Mouse (Mus musculus) hindbrain, embryonic 13.5 days (tissue): ENCODE data around the gene Cactin. TPM values are rescaled to one million over a fixed set of nuclear protein-coding genes. Genes with fewer than 3 reads are reported as not detected.

Source experiments
- ATAC-seq: fragments of 200-750 bp; cut with Nextera tagmentation; 2 replicates; pipeline ENCODE4 v1.8.0; 2017; ENCODE audit warnings: moderate TSS enrichment; ENCODE audit not compliant: low FRiP score
- H3K27ac ChIP-seq: fragments of 300-500 bp; sonication (generic); 2 replicates; pipeline ENCODE4 v1.5.1; 2015; ENCODE audit warnings: inconsistent platforms, mild to moderate bottlenecking, moderate library complexity
- H3K27me3 ChIP-seq: fragments of 300-500 bp; sonication (generic); 2 replicates; pipeline ENCODE4 v1.6.1; 2015; ENCODE audit warnings: mild to moderate bottlenecking, inconsistent platforms
- H3K36me3 ChIP-seq: fragments of 300-500 bp; sonication (generic); 2 replicates; pipeline ENCODE4 v1.6.1; 2015; ENCODE audit warnings: mild to moderate bottlenecking, inconsistent platforms
- H3K4me1 ChIP-seq: fragments of 300-500 bp; sonication (generic); replicated peaks from 2 replicates; pipeline ENCODE4 v1.6.1; 2015; ENCODE audit warnings: inconsistent platforms
- H3K4me2 ChIP-seq: fragments of 300-500 bp; sonication (generic); 2 replicates; pipeline ENCODE4 v1.6.1; 2015; ENCODE audit warnings: inconsistent platforms, mild to moderate bottlenecking, moderate library complexity
- H3K4me3 ChIP-seq: fragments of 300-500 bp; sonication (generic); 2 replicates; pipeline ENCODE4 v1.5.1; 2015; ENCODE audit warnings: mild to moderate bottlenecking, inconsistent platforms
- H3K9ac ChIP-seq: fragments of 300-500 bp; sonication (generic); 2 replicates; pipeline ENCODE4 v1.6.1; 2015; ENCODE audit warnings: mild to moderate bottlenecking, inconsistent platforms
- H3K9me3 ChIP-seq: fragments of 300-500 bp; sonication (generic); 2 replicates; pipeline ENCODE4 v1.6.1; 2016; ENCODE audit warnings: inconsistent platforms
- WGBS: fragments of 180-500 bp; shearing (Covaris S2); methylation state at CpG from one replicate; pipeline ENCODE4 v1.1.7; 2015; 5-methylcytosine and 5-hydroxymethylcytosine counted together
- polyA plus RNA-seq: library from polyadenylated mRNA; unstranded; fragments of >200 nt; fragmentation: Nextera tagmentation; extraction: Ambion mirVana; gene quantifications from 2 replicates; pipeline ENCODE4 v1.2.1, GENCODE M21; 2015

Gene Cactin
- polyA plus RNA-seq, 1 experiment from 2014 or later = 33.5 TPM

DNA sequence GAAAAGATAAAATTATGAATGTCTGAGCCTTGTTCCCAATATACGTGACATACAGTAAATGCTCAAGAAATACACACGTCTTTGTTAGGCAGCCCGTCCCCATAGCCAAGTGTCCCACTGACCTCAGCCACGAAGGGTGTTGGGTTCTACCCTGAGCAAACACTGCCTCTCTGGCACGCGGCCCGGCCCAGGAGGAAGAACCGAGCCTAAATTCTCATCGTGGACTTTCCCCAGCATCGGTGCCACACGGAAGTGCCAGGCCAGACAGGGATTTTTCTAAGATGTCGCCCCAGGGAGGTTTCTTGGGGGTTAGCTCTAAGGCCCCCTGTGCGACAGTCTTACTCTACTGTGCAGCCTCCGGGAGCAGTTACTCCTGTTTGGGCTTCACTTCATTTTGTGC lies 31.1 kb upstream of the Cactin start:
- Histone ChIP-seq H3K4me1 (peaks cover 36% of the 10 kb centered on the region), H3K9me3 (no peaks in the 10 kb centered on the region), H3K4me3 (no peak overlapping the region), H3K9ac (no peak overlapping the region), H3K36me3 (no peaks in the 10 kb centered on the region), H3K27ac (no peak overlapping the region), H3K4me2 (no peak overlapping the region), H3K27me3 (peaks cover 51% of the 10 kb centered on the region)
- 64% methylated on average over 14 of the region's 14 CpGs for WGBS
- ATAC-seq = no peak

DNA sequence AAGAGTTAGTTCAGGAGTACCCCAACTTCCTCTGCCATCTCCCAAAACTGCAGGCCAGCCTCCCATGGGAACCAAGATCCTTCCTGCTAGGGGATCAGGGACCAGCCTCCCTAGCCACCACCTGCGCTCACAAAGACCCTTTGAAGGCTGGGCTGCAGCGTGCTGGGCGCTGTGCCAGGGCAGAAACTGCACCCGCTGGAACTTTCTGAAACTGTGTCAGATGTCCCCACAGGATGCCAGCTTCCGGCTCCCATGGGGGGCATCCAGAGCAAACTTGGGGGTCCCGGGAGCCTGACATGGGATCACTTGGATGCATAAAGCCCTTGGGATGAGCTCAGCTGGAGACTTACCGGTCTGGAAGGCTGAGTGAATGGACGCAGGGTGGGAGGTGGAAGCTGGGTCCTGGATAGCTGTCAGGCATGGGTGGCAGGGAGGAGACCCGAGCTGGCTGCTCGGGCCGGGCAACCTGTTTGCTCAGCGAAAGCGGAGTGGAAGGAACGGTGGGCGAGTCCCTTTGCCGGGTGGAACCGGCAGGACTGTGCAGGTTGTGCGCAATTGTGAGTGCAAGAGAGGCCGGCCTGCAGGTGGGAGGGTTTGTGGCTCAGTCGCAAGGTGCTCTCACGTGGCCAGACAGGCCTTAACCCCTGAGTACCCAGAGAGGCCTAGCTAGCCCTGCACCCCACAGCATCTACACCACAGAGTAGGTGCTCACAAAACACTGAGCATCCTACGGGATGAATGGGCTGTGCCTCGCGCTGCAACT lies 30.0 kb upstream of the Cactin start:
- Histone ChIP-seq H3K27me3 (peaks cover 44% of the 10 kb centered on the region), H3K9me3 (no peaks in the 10 kb centered on the region), H3K4me1 (peaks cover 37% of the 10 kb centered on the region), H3K9ac (peak overlapping the region; percentile 36), H3K4me3 (no peak overlapping the region), H3K4me2 (no peak overlapping the region), H3K36me3 (no peaks in the 10 kb centered on the region), H3K27ac (no peak overlapping the region)
- 16% methylated on average over 24 of the region's 24 CpGs for WGBS
- no peak for ATAC-seq

DNA sequence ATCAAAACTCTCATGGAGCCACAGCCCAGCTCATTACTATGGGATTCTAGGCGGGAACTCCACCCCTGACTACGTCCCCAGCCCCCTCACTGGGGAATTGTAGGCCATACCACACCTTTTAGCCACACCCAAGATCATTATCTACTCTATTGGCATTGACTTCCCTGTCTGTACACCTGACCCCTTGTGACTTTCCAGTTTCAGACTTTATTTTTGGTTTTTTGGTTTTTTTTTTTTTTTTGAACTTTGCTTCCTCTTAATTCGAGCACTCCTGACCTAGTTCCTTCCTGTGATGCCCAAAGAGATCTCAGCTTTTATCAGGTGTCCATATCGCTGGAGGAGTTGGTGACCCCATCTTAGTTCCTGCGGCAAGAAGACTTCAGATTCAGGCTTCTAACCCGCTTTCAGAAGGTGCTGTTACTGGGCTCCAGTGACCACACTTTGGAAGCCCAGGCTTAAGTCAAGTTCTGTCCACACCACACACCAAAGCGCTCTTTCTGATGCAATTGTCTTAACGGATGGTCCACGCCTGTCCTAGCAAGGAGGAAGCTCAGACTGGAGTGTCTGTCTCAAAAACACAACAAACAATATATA lies 29.3 kb upstream of the Cactin start, which contains the start of gene Tjp3:
Gene Tjp3, minus strand, starts transcription at position 71 of the 594 bp plus-strand sequence.
- Histone ChIP-seq H3K4me3 (0 out of 2 replicates have a peak within 1 kb of the TSS, but pooled peaks have one; percentile 79), H3K36me3 (no peaks in the 10 kb centered on the region), H3K9me3 (no peaks in the 10 kb centered on the region), H3K27me3 (peaks cover 44% of the 10 kb centered on the region), H3K4me1 (peaks cover 40% of the 10 kb centered on the region), H3K9ac (peak within 1 kb of the TSS; percentile 36), H3K27ac (no peak within 1 kb of the TSS), H3K4me2 (no peak within 1 kb of the TSS)
- 81% methylated on average over 9 of the region's 9 CpGs for WGBS
- ATAC-seq = no peak

DNA sequence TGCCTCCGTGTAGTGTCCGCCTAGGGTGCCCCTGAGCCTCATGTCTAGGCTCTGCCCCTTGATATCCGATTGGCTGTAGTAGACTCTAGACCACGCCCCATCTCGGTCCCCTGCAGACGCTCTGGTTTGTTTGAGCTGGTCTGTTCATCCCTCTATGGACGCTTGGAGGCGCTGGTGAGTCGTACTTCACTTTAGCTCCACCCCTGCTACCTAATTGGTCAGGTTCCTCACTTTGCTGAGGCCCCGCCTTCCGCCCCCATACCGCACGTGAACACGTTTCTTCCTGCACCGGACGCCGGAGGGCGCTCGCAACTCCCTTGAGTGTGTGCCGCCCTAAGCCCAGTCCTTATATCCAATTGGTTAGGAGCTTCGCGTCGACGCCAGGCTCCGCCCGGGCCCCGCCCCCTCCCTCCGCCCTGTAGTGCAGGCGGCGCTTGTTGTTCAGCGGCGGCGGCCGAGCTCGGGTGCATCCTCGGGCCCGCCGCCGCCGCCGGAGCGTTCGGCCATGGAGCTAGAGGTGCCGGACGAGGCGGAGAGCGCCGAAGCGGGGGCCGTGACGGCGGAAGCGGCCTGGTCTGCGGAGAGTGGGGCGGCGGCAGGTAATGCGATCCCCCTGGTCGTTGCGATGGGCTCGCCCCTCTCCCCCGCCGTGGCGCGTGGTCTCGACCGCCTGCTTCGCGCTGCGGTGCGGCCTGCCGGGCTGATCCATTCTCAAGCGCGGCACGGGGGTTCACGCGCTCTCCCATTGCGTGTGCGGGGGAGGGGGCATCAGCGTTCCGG lies 28.2 kb upstream of the Cactin start, which contains the start of gene Pip5k1c:
Gene Pip5k1c, plus strand, starts transcription at position 410 of the 780 bp plus-strand sequence.
- under 1% methylated on average over 56 of the region's 80 CpGs for WGBS
- Histone ChIP-seq H3K9me3 (no peaks in the 10 kb centered on the region), H3K4me1 (peaks cover 49% of the 10 kb centered on the region), H3K36me3 (no peaks in the 10 kb centered on the region), H3K9ac (peak within 1 kb of the TSS; percentile 91), H3K4me3 (peak within 1 kb of the TSS; percentile 79), H3K27ac (peak within 1 kb of the TSS; percentile 93), H3K27me3 (peaks cover 34% of the 10 kb centered on the region), H3K4me2 (peak within 1 kb of the TSS; percentile 85)
- peak; percentile 94 for ATAC-seq

DNA sequence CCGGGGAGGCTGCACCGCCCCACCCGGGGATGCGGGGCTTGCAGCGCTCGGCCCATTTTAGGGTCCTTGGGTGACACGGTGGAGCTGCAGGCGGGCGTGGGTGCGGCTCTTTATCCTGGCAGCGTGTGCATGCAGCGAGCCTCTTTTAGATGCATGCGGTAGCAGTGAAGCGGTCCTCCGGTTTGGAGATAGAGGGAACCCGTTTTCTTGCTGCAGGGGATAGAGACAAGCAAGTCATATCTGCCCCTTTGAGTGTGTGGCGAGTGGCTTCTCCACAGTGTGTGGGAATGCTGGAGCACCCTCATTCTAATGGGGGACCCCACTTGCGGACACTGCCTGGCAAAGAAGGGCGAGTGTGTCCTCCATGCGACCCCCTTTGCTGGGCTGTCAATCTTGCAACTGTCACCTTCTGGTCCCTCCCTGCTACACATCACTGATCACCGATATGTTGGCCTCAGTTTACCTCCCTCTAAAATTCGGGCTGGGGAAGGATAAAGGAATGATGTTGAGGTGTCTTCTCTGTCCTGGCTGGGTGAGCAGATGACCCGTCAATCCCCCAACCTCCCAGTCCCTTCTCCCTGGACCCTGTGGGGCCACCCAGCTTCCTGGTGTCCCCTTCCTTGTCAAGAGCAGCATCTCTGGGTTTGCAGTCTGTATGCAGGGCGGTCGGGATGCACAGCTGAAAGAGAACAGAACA lies 27.4 kb upstream of the Cactin start:
- WGBS = 5% methylated on average over 25 of the region's 25 CpGs
- H3K27me3 ChIP-seq = peaks cover 26% of the 10 kb centered on the region
- ATAC-seq = peak; percentile 11

DNA sequence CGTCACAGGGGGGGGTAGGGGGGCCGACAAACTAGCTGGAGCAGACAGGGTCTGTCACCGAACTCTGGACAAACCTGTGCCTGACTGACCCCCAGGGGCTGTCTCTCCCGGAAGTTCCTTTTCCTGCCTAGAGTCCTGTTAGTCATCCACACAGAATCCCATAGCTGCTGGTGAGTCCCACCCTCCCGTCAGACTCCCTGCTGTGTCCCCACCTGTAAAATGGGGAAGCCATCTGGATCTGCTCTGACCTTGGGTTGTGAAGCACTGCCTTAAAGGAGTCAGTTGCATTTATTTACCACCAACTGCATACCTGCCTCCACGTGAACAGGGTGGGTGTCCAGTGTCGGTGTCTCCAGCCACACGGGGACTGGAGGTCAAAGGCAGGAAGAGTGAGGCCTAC lies 26.5 kb upstream of the Cactin start:
- peak overlapping the region; percentile 79 for H3K4me3 ChIP-seq
- 60% methylated on average over 8 of the region's 8 CpGs for WGBS
- H3K27me3 ChIP-seq = peaks cover 21% of the 10 kb centered on the region
- H3K9me3 ChIP-seq = no peaks in the 10 kb centered on the region
- peaks cover 7% of the 10 kb centered on the region; the same call in 1 of the 2 replicates for H3K36me3 ChIP-seq
- no peak overlapping the region for H3K27ac ChIP-seq
- peak overlapping the region; percentile 85 for H3K4me2 ChIP-seq
- peak overlapping the region; percentile 91 for H3K9ac ChIP-seq
- H3K4me1 ChIP-seq = peaks cover 54% of the 10 kb centered on the region
- ATAC-seq = no peak

More for the DNA sequence above, 27.4 kb upstream of the Cactin start:
- Histone ChIP-seq H3K4me3 (peak overlapping the region; percentile 79), H3K4me1 (peaks cover 51% of the 10 kb centered on the region), H3K36me3 (peaks cover 6% of the 10 kb centered on the region; the same call in 1 of the 2 replicates), H3K9ac (peak overlapping the region; percentile 91), H3K4me2 (peak overlapping the region; percentile 85), H3K27ac (peak overlapping the region; percentile 93), H3K9me3 (no peaks in the 10 kb centered on the region)

DNA sequence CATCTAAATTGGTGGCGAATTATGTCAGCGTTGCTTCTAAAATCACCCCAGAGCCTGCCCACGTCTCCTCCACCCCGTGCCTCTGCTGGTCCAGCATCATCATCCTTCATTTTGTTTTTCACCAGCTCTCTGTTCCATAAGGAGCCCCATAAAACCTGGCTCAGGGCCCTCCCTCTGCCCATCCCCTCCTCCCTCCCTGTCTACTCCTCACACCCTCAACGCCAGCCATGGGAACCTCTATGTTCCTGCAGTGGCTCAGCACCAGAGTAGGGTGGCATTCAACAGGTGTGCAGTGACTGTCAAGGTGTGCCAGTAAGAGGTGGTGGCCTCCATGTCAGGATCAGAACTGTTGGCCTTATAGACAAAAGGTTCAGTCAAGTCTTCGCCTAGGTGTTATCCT lies 25.7 kb upstream of the Cactin start:
- Histone ChIP-seq H3K9ac (peak overlapping the region; percentile 91), H3K4me2 (peak overlapping the region; percentile 85; the same call in 1 of the 2 replicates), H3K4me3 (0 out of 2 replicates have a peak overlapping the region, but pooled peaks have one; percentile 79), H3K36me3 (peaks cover 7% of the 10 kb centered on the region; the same call in 1 of the 2 replicates), H3K9me3 (no peaks in the 10 kb centered on the region), H3K27me3 (peaks cover 13% of the 10 kb centered on the region), H3K27ac (no peak overlapping the region), H3K4me1 (peaks cover 61% of the 10 kb centered on the region)
- 94% methylated on average over 6 of the region's 6 CpGs for WGBS
- ATAC-seq = no peak

DNA sequence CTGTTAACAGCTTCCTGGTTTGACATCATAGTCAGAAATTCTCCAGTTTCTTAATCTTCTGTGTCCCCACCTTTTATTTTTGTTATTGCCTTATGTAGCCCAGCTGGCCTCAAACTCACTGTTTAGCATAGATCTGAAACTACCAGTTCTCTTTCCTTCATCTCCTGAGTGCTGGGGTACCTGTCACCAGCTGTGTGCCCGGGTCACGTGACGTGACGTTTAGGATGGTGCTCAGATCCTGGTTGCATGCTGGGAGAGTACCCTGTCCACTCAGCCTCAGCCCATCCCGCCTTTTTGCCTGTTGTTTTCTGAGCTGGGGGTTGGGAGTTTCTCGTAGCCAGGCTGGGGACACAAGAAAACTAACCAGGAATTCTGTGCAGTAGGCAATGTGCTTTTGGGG lies 23.7 kb upstream of the Cactin start:
- Histone ChIP-seq H3K4me2 (no peak overlapping the region), H3K9ac (no peak overlapping the region; the same call in 1 of the 2 replicates), H3K27ac (peak overlapping the region; percentile 56; the same call in 1 of the 2 replicates), H3K4me3 (no peak overlapping the region), H3K27me3 (no peaks in the 10 kb centered on the region), H3K4me1 (peaks cover 68% of the 10 kb centered on the region), H3K36me3 (peaks cover 7% of the 10 kb centered on the region; the same call in 1 of the 2 replicates), H3K9me3 (no peaks in the 10 kb centered on the region)
- 82% methylated on average over 6 of the region's 6 CpGs for WGBS
- no peak for ATAC-seq

DNA sequence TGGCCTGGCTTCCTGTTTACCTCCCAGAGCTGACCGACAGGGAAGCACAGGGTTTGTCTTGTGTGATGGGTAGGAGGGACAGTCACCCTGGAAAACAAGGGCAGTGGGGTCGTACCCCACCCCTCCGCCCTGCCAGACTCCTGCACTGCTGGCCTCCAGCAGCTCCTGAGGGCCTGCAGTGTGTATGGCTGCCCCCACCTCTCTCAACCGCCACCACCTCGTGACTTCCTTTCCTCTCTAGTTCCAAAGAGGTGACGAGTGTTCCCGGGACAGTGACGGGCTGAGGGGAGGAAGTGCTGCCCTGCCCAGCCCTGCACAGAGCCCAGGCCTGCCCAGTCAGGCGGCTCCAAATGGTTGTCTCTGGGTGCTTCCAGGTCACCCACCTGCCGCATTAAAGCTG lies 23.1 kb upstream of the Cactin start:
- Histone ChIP-seq H3K4me2 (no peak overlapping the region), H3K9me3 (no peaks in the 10 kb centered on the region), H3K27me3 (no peaks in the 10 kb centered on the region), H3K4me1 (peaks cover 74% of the 10 kb centered on the region), H3K4me3 (no peak overlapping the region), H3K27ac (peak overlapping the region; percentile 56), H3K9ac (no peak overlapping the region; the same call in 1 of the 2 replicates), H3K36me3 (peaks cover 7% of the 10 kb centered on the region; the same call in 1 of the 2 replicates)
- WGBS = 75% methylated on average over 10 of the region's 10 CpGs
- no peak for ATAC-seq

DNA sequence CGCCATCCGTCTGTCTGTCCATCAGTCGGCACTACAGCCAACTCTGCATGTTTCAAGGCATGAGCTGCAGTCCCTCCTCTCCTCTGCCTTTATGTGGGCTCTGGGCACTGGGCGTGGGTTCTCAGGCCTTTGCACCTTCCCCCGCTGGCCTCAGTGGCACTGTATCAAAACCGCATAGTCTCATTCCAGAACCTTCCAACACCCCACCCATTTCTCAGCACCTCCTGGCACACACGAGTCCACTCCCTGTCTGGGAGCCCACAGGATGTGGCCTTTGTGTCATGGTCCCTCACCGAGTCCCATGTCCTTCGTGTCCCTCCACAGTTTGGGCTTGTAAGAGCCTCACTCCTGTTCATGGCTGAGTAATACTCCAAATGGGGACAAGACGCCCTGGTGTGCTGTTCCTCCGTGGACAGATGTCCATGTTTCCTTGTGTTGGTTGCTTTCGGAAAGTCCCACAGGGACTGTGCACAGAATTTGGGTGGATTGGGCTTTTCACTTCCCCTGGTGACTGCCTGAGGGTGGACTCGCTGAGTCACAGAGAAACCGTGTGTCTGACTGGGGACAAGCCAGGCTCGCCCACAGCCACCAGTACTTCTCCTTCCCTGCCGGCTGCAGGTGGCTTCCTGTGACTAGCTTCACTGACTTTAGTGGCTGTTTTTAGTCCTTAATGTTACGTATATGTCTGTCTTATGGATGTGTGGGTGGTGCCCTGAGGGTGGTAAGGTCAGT lies 22.4 kb upstream of the Cactin start:
- H3K9me3 ChIP-seq = no peaks in the 10 kb centered on the region
- H3K4me3 ChIP-seq = no peak overlapping the region
- 0 out of 2 replicates have a peak overlapping the region, but pooled peaks have one; percentile 30 for H3K27ac ChIP-seq
- peaks cover 81% of the 10 kb centered on the region for H3K4me1 ChIP-seq
- no peak overlapping the region for H3K4me2 ChIP-seq
- no peak overlapping the region for H3K9ac ChIP-seq
- no peak for ATAC-seq
- WGBS = 96% methylated on average over 17 of the region's 17 CpGs
- peaks cover 7% of the 10 kb centered on the region; the same call in 1 of the 2 replicates for H3K36me3 ChIP-seq
- H3K27me3 ChIP-seq = no peaks in the 10 kb centered on the region
